17 mouse cellular contexts compared by ENCODE assay signal in genomic region chr2:43669588-43669987, GRCm38 (mm10).
DNase-seq lines count a peak whose midpoint lies in the region; TF ChIP-seq lines count a peak whose summit lies in the region.
"Had no signal": no experiment of that assay in that cellular context is flagged by ENCODE, and none has a peak within 500 bp of the region (broad histone marks: within the 10 kb centered on the region; RNA-seq: fewer than 3 reads in every experiment).

No protein-coding gene starts in this region.

- no peak overlapping the region for H3K4me2 ChIP-seq in CH12.LX (ENCODE audit: insufficient read depth, low read depth, poor library complexity, severe bottlenecking)

- peaks cover 17 to 59% of the 10 kb centered on the region in 2 experiments for H3K36me3 ChIP-seq in CH12.LX (replicated peaks in 1 of 2; ENCODE audit: control insufficient read depth in 1 of 2, insufficient read depth in 1 of 2, low read length in 1 of 2)
- H3K36me3 ChIP-seq: G1E had no signal

- in situ Hi-C loops in CH12.LX (cut with MboI; ENCODE audit: low pct_ligation_motif_present, low pct_unique_long_range_greater_than_20kb, low sequenced_read_pairs), result no loop called here

- dilution Hi-C loops in CH12.LX (cut with MboI; ENCODE audit: extremely low pct_ligation_motif_present, extremely low pct_unique_long_range_greater_than_20kb, low sequenced_read_pairs), result no loop called here

- intact Hi-C loops in heart, postnatal 14 days (cut with DNase I), result no loop called here

- H3K4me1 ChIP-seq in CH12.LX (ENCODE audit: control insufficient read depth in 1 of 2, insufficient read depth in 2 of 2), result peaks cover 0 to 3% of the 10 kb centered on the region in 2 experiments; a peak in 1 of 4 replicates

- peak; percentile 69 for TF ChIP-seq EP300 in CH12.LX (IDR thresholded peaks at IDR 0.05; ENCODE audit: low read length)

- no peak for TF ChIP-seq POLR2A in CH12.LX (IDR thresholded peaks at IDR 0.05; ENCODE audit: low read depth, low read length)

- TF ChIP-seq RAD21 in CH12.LX (IDR thresholded peaks at IDR 0.05; ENCODE audit: low read depth, low read length), result no peak

- H3K9me3 ChIP-seq in CH12.LX (replicated peaks; ENCODE audit: low read length), result no peaks in the 10 kb centered on the region
- H3K9me3 ChIP-seq: G1E had no signal

- no peak overlapping the region for H3K9ac ChIP-seq in CH12.LX (ENCODE audit: insufficient read depth, low read depth)

- H3K27ac ChIP-seq in CH12.LX (ENCODE audit: insufficient read depth, low read depth), result no peak overlapping the region

- 0 out of 2 replicates have a peak, but pooled peaks cover 2% of the 10 kb centered on the region for H3K79me2 ChIP-seq in CH12.LX (replicated peaks; ENCODE audit: control insufficient read depth, extremely low read depth, insufficient read depth, poor library complexity, severe bottlenecking)

- peak; percentile 39 for DNase-seq in heart, adult 11 months
- DNase-seq in heart, postnatal 14 days, result no peak
- peak; percentile 17 for DNase-seq in CH12.LX (ENCODE audit: extremely low read depth)
- DNase-seq in left cerebral cortex, adult 9 months (ENCODE audit: low spot score in 2 of 2), result no peak
- DNase-seq: adrenal gland, adult 2 months; adrenal gland, adult 8-10 months; adrenal gland, postnatal 10 days; adrenal gland, postnatal 14 days; adrenal gland, postnatal 25 days; adrenal gland, postnatal 36 days; B cell, adult 2 months; cerebellum, adult 11 months; cerebellum, adult 11-12 months; cerebellum, adult 18-20 months; cerebellum, adult 2 months had no signal

- no peak for TF ChIP-seq CTCF in CH12.LX (conservative IDR thresholded peaks at IDR 0.05 in 1 of 2, IDR thresholded peaks at IDR 0.05 in 1 of 2; ENCODE audit: low read depth in 2 of 2, low read length in 2 of 2)

- no peak overlapping the region for H3K4me3 ChIP-seq in CH12.LX (replicated peaks in 1 of 3; ENCODE audit: low read depth in 2 of 3, low read length in 2 of 3, poor library complexity in 1 of 3)

- H3K27me3 ChIP-seq in CH12.LX (replicated peaks), result no peaks in the 10 kb centered on the region
- H3K27me3 ChIP-seq: Patski had no signal

TF ChIP-seq in CH12.LX, 34 proteins besides CTCF, POLR2A, EP300 and RAD21:
- TF ChIP-seq JUN (IDR thresholded peaks at IDR 0.05; ENCODE audit: insufficient read depth, low read depth, low read length) (peak; percentile 77), NELFE (IDR thresholded peaks at IDR 0.05; ENCODE audit: low read depth, low read length) (no peak), SMC3 (IDR thresholded peaks at IDR 0.05; ENCODE audit: low read depth, low read length) (no peak), ZC3H11A (IDR thresholded peaks at IDR 0.05; ENCODE audit: low read depth, low read length) (no peak), MAX (IDR thresholded peaks at IDR 0.05; ENCODE audit: low read length) (no peak), ELF1 (IDR thresholded peaks at IDR 0.05; ENCODE audit: low read depth, low read length) (no peak), TBP (conservative IDR thresholded peaks at IDR 0.05; ENCODE audit: low read depth, low read length) (no peak), USF2 (conservative IDR thresholded peaks at IDR 0.05; ENCODE audit: low read depth, low read length) (no peak), PAX5 (IDR thresholded peaks at IDR 0.05; ENCODE audit: low read length) (no peak), NRF1 (IDR thresholded peaks at IDR 0.05; ENCODE audit: low read depth, low read length) (no peak), IRF4 (IDR thresholded peaks at IDR 0.05; ENCODE audit: low read depth, low read length) (peak; percentile 89), POLR2AphosphoS2 (IDR thresholded peaks at IDR 0.05; ENCODE audit: low read depth, low read length) (no peak), JUND (conservative IDR thresholded peaks at IDR 0.05; ENCODE audit: low read depth, low read length) (peak; percentile 94)

Comparison
In these comparisons a context has a peak if more than half of its experiments do, and no peak if none do; other contexts are left out.
1. DNase-seq: peak in heart, adult 11 months (single experiment) and CH12.LX (single experiment); none in heart, postnatal 14 days (0 of 2) and left cerebral cortex, adult 9 months (0 of 2).